Mouse (Mus musculus): ENCODE data around the gene Lce1b. TPM values are rescaled to one million over a fixed set of nuclear protein-coding genes. Genes with fewer than 3 reads are reported as not detected.
"Not testable (repeated sequence)": the region's sequence is repeated elsewhere in the genome, so short reads cannot be mapped to it uniquely, and the experiment has no call there.

Gene Lce1b
- total RNA-seq (2014; rRNA removed) (not detected in 2 replicates), polyA plus RNA-seq (2015; fragmentation: Nextera tagmentation; extraction: Ambion mirVana) (not detected in 2 replicates)

DNA sequence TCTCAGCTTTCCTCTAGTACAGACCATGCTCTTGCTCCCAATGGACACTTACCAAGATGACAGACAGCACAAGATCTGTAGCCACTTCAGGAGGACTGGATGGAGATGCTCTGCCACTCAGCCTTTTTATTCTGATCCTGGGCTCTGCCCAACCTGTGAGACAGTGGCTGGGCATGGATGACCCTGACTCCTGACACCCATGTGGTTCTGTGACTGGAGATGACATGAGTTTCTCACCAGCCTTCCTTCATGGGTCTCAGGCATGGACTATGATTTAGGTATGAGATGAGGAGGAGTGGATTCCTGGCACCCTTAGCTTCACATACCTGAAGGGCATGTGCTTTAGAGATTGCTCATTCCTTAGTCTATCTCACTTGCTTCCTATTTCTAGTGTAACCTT is at the start of gene Lce1b:
Gene Lce1b, minus strand, starts transcription at position 101 of the 400 bp plus-strand sequence.
- H3K9me3 ChIP-seq (ENCODE audit: low read length), result no peaks in the 10 kb centered on the region
- no peaks in the 10 kb centered on the region for H3K4me1 ChIP-seq (ENCODE audit: insufficient read depth, low read length)
- no peaks in the 10 kb centered on the region for H3K27me3 ChIP-seq (ENCODE audit: insufficient read depth, low read length)
- no peak within 1 kb of the TSS for H3K4me3 ChIP-seq (ENCODE audit: low read length)
- ATAC-seq (no peak), DNase-seq (ENCODE audit: low spot score) (no peak)
- H3K9ac ChIP-seq (replicated peaks; ENCODE audit: low read length), result no peak within 1 kb of the TSS
- TF ChIP-seq CTCF (IDR thresholded peaks at IDR 0.05; ENCODE audit: low read depth), result no peak
- H3K4me2 ChIP-seq (ENCODE audit: low read depth, low read length), result no peak within 1 kb of the TSS
- H3K36me3 ChIP-seq (ENCODE audit: insufficient read depth, low read length), result no peaks in the 10 kb centered on the region
- H3K27ac ChIP-seq, result no peak within 1 kb of the TSS

DNA sequence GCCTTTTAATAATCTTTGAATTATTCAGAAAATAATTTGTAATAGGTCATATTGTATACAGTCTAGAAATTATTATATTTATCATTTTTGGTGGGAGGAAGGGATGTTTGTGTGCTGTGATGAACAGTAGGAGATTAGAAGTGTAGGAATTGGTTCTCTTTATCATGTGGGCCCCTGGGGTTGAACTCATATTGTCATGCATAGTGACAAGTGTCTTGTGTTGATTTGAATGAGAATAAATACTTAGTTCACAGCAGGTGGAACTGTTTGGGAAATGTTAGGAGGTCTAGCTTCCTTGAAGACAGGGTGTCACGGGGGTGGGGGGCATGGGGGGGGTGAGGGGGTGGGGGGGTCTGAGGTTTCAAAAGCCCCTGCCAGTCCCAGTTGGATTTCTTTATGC is 37.9 kb upstream of the Lce1b start:
- no peak for ATAC-seq
- DNase-seq (ENCODE audit: low spot score), result no peak
- no peak overlapping the region for H3K9ac ChIP-seq (replicated peaks; ENCODE audit: low read length)
- no peaks in the 10 kb centered on the region for H3K36me3 ChIP-seq (ENCODE audit: insufficient read depth, low read length)
- no peak overlapping the region for H3K4me2 ChIP-seq (ENCODE audit: low read depth, low read length)
- H3K4me3 ChIP-seq (ENCODE audit: low read length), result no peak overlapping the region
- WGBS, result 0% methylated on average over 1 of the region's 1 CpGs
- no peaks in the 10 kb centered on the region for H3K4me1 ChIP-seq (ENCODE audit: insufficient read depth, low read length)
- no peak overlapping the region for H3K27ac ChIP-seq
- H3K9me3 ChIP-seq (ENCODE audit: low read length), result no peaks in the 10 kb centered on the region
- TF ChIP-seq CTCF (IDR thresholded peaks at IDR 0.05; ENCODE audit: low read depth), result no peak
- H3K27me3 ChIP-seq (ENCODE audit: insufficient read depth, low read length), result no peaks in the 10 kb centered on the region

DNA sequence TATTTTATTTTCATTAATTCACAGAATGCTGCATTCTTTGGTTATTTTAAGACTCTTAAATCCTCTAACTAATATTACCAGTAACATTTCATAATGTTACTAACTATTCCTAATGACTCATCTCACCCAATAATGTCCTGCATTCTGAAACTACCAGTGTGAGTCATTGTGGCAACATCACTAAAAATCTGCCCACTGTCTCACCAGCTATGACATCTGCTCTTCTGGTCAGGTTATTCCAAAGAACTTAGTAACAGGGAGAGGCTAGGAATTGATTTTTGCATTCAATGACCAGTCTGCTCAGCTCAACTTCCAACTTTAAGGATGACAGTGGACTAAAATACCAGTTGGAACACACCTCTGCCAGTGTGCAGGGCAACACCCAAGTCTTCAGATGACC is 35.0 kb upstream of the Lce1b start:
- Histone ChIP-seq H3K9ac (replicated peaks; ENCODE audit: low read length) (no peak overlapping the region), H3K27ac (no peak overlapping the region), H3K36me3 (ENCODE audit: insufficient read depth, low read length) (no peaks in the 10 kb centered on the region), H3K9me3 (ENCODE audit: low read length) (no peaks in the 10 kb centered on the region), H3K4me1 (ENCODE audit: insufficient read depth, low read length) (no peaks in the 10 kb centered on the region), H3K27me3 (ENCODE audit: insufficient read depth, low read length) (no peaks in the 10 kb centered on the region), H3K4me2 (ENCODE audit: low read depth, low read length) (no peak overlapping the region), H3K4me3 (ENCODE audit: low read length) (no peak overlapping the region)
- DNase-seq (ENCODE audit: low spot score) (no peak), ATAC-seq (no peak)
- no peak for TF ChIP-seq CTCF (IDR thresholded peaks at IDR 0.05; ENCODE audit: low read depth)

DNA sequence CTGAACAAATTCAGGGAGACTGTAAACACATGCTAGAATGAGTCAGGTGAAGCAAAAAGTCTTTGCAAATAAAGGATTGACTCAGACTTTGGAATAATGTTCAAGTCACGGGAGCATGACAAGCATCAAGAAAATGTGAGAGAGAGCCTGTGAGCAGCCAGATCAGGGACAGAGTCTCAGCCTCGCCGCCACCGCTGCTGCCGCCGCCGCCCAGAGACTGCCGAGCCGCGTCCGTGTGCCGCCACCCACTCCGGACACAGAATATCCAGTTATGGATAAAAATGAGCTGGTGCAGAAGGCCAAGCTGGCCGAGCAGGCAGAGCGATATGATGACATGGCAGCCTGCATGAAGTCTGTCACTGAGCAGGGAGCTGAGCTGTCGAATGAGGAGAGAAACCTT is 32.4 kb upstream of the Lce1b start:
- H3K36me3 ChIP-seq (ENCODE audit: insufficient read depth, low read length); H3K27ac ChIP-seq; H3K9ac ChIP-seq (replicated peaks; ENCODE audit: low read length); ATAC-seq; H3K4me1 ChIP-seq (ENCODE audit: insufficient read depth, low read length); H3K9me3 ChIP-seq (ENCODE audit: low read length); H3K4me2 ChIP-seq (ENCODE audit: low read depth, low read length); DNase-seq (ENCODE audit: low spot score); H3K27me3 ChIP-seq (ENCODE audit: insufficient read depth, low read length); H3K4me3 ChIP-seq (ENCODE audit: low read length): not testable (repeated sequence)
- WGBS, result 84% methylated on average over 16 of the region's 16 CpGs

DNA sequence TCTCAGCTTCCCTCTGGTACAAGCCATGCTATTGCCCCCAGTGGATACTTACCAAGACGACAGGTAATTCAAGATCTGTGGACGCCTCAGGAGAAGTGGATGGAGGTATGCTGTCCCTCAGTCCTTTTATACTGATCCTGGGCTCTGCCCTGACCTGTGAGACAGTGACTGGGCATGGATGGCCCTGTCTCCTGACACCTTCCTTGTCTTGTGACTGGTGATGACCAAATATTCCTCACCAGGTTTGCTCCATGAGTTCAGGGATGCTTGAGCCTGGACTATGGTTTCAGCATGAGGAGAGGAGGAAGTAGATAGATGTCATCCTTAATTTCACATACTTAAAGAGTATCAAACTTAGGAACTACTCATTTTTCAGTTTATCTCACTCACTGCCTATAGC is 30.4 kb upstream of the Lce1b start, which contains the start of gene Lce1d:
Gene Lce1d, minus strand, starts transcription at position 101 of the 400 bp plus-strand sequence.
- H3K4me2 ChIP-seq (ENCODE audit: low read depth, low read length), result no peak within 1 kb of the TSS
- ATAC-seq (no peak), DNase-seq (ENCODE audit: low spot score) (no peak)
- H3K9ac ChIP-seq (replicated peaks; ENCODE audit: low read length), result no peak within 1 kb of the TSS
- no peaks in the 10 kb centered on the region for H3K27me3 ChIP-seq (ENCODE audit: insufficient read depth, low read length)
- no peaks in the 10 kb centered on the region for H3K4me1 ChIP-seq (ENCODE audit: insufficient read depth, low read length)
- no peak within 1 kb of the TSS for H3K27ac ChIP-seq
- H3K36me3 ChIP-seq (ENCODE audit: insufficient read depth, low read length), result no peaks in the 10 kb centered on the region
- TF ChIP-seq CTCF (IDR thresholded peaks at IDR 0.05; ENCODE audit: low read depth), result no peak
- H3K4me3 ChIP-seq (ENCODE audit: low read length), result no peak within 1 kb of the TSS
- H3K9me3 ChIP-seq (ENCODE audit: low read length), result no peaks in the 10 kb centered on the region
- WGBS, result 70% methylated on average over 2 of the region's 2 CpGs

DNA sequence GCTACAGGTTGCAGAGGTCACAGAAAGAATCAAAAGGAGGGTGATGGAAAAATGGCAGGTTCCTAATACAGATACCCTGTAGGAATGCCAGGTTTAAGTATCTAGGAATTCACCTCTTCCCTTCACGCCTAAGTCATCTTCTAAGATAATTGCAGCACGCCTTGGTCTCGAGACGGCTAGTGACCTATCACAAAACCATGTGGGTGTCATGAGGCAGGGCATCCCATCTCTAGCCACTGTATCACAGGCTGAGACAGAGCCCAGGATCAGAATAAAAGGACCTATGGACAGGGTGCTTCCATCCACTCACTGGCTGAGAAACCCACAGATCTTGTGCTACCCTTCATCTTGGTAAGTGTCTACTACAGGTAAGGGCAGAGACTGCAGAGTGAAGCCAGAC is 22.2 kb upstream of the Lce1b start, which contains the start of gene Lce1c:
Gene Lce1c, plus strand, starts transcription at position 301 of the 400 bp plus-strand sequence.
- H3K9me3 ChIP-seq (ENCODE audit: low read length), result no peaks in the 10 kb centered on the region
- ATAC-seq (no peak), DNase-seq (ENCODE audit: low spot score) (no peak)
- no peak within 1 kb of the TSS for H3K4me3 ChIP-seq (ENCODE audit: low read length)
- no peak within 1 kb of the TSS for H3K4me2 ChIP-seq (ENCODE audit: low read depth, low read length)
- H3K27me3 ChIP-seq (ENCODE audit: insufficient read depth, low read length), result no peaks in the 10 kb centered on the region
- H3K27ac ChIP-seq, result no peak within 1 kb of the TSS
- TF ChIP-seq CTCF (IDR thresholded peaks at IDR 0.05; ENCODE audit: low read depth), result no peak
- H3K4me1 ChIP-seq (ENCODE audit: insufficient read depth, low read length), result no peaks in the 10 kb centered on the region
- 87% methylated on average over 4 of the region's 4 CpGs for WGBS
- H3K36me3 ChIP-seq (ENCODE audit: insufficient read depth, low read length), result no peaks in the 10 kb centered on the region
- no peak within 1 kb of the TSS for H3K9ac ChIP-seq (replicated peaks; ENCODE audit: low read length)

DNA sequence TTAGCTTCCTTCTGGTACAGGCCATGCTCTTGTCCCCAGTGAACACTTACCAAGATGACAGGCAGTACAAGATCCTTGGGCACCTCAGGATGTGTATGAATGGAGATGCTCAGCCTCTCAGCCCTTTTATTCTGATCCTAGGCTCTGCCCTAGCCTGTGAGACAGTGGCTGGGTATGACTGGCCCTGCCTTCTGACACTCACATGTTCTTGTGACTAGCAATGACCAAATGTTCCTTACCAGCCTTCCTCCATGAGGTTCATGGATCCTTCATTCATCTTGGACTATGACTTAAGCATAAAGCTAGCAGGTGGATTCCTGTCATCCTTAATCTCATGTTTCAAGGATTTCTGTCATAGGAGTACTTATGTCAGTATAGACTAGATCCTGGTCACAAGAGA is 13.5 kb upstream of the Lce1b start, which contains the start of gene Lce1a2:
Gene Lce1a2, minus strand, starts transcription at position 101 of the 400 bp plus-strand sequence.
- no peaks in the 10 kb centered on the region for H3K27me3 ChIP-seq (ENCODE audit: insufficient read depth, low read length)
- no peak within 1 kb of the TSS for H3K4me2 ChIP-seq (ENCODE audit: low read depth, low read length)
- TF ChIP-seq CTCF (IDR thresholded peaks at IDR 0.05; ENCODE audit: low read depth), result no peak
- H3K27ac ChIP-seq, result no peak within 1 kb of the TSS
- no peak within 1 kb of the TSS for H3K9ac ChIP-seq (replicated peaks; ENCODE audit: low read length)
- ATAC-seq (no peak), DNase-seq (ENCODE audit: low spot score) (no peak)
- no peaks in the 10 kb centered on the region for H3K9me3 ChIP-seq (ENCODE audit: low read length)
- no peak within 1 kb of the TSS for H3K4me3 ChIP-seq (ENCODE audit: low read length)
- H3K36me3 ChIP-seq (ENCODE audit: insufficient read depth, low read length), result no peaks in the 10 kb centered on the region
- no peaks in the 10 kb centered on the region for H3K4me1 ChIP-seq (ENCODE audit: insufficient read depth, low read length)

Data from hindbrain, postnatal 0 days (tissue).